Mouse (Mus musculus) heart, adult 2 months (tissue): ENCODE results near the gene Cfap298. TPM values are rescaled to one million over a fixed set of nuclear protein-coding genes. Genes with fewer than 3 reads are reported as not detected.
A peak's percentile ranks its signal among the peaks of the same experiment; 100 is the strongest.

Experiments
- DNase-seq, 2 experiments: peaks; one replicate each; pipeline ENCODE4 v3.0.0; 2021
- H3K27ac ChIP-seq: fragments of 200-600 bp; 2 replicates; pipeline ENCODE4 v1.8.1; 2022
- H3K27me3 ChIP-seq: fragments of 200-500 bp; 2 replicates; pipeline ENCODE4 v1.6.1; 2012; ENCODE audit warnings: mild to moderate bottlenecking, low read length, inconsistent platforms, mixed read lengths; ENCODE audit not compliant: control insufficient read depth, insufficient read depth
- H3K36me3 ChIP-seq: fragments of 200-500 bp; 2 replicates; pipeline ENCODE4 v1.6.1; 2012; ENCODE audit warnings: low read length, inconsistent platforms; ENCODE audit not compliant: control insufficient read depth, insufficient read depth
- H3K4me1 ChIP-seq: fragments of 200-500 bp; 2 replicates; pipeline ENCODE4 v1.6.1; 2011; ENCODE audit warnings: low read length; ENCODE audit not compliant: control insufficient read depth, insufficient read depth
- H3K4me3 ChIP-seq: fragments of 200-600 bp; 2 replicates; pipeline ENCODE4 v1.8.1; 2022
- H3K79me2 ChIP-seq: fragments of 200-500 bp; replicated peaks from 2 replicates; pipeline ENCODE4 v1.6.1; 2012; ENCODE audit warnings: mild to moderate bottlenecking, inconsistent platforms, low read length, moderate library complexity, mixed read lengths; ENCODE audit not compliant: control insufficient read depth, insufficient read depth
- H3K9ac ChIP-seq: fragments of 200-500 bp; 2 replicates; pipeline ENCODE4 v1.6.1; 2012; ENCODE audit warnings: low read depth, mild to moderate bottlenecking, control low read depth, inconsistent platforms, low read length, mixed read lengths
- CTCF ChIP-seq: fragments of 200-600 bp; IDR thresholded peaks from 2 replicates; pipeline ENCODE4 v1.8.1; 2022; ENCODE audit warnings: antibody characterized with exemption, mild to moderate bottlenecking, moderate library complexity
- EP300 ChIP-seq: fragments of 200-500 bp; IDR thresholded peaks from 2 replicates; pipeline ENCODE4 v1.6.1; 2011; ENCODE audit warnings: low read depth, low read length, control low read depth; ENCODE audit not compliant: insufficient read depth
- POLR2A ChIP-seq: fragments of 200-500 bp; IDR thresholded peaks from 2 replicates; pipeline ENCODE4 v1.6.1; 2011; ENCODE audit warnings: mild to moderate bottlenecking, low read depth, low read length, control low read depth; ENCODE audit not compliant: insufficient read depth
- WGBS: fragments of 180-500 bp; shearing (Covaris S2); methylation state at CpG from one replicate; pipeline ENCODE4 v1.1.7; 2018; 5-methylcytosine and 5-hydroxymethylcytosine counted together
- intact Hi-C: fragments of 180-260 bp; cut with DNase I; formaldehyde crosslinking; loops from one replicate; pipeline ENCODE4 v1.15.1; 2025
- polyA plus RNA-seq: library from polyadenylated mRNA; depleted of rRNA; stranded (reverse); fragments of >200 nt; gene quantifications from 2 replicates; pipeline ENCODE4 v1.2.3, GENCODE M21; 2012
- total RNA-seq, 2 experiments: library from RNA; stranded (reverse); gene quantifications; 2 replicates each; pipeline ENCODE4 v1.2.3; 2021

Gene Cfap298
- total and polyA plus RNA-seq, 3 experiments = 8.2 to 27.5 (median 24.2) TPM

GRCm38 (mm10) chr16:90941246-90941645, 6.3 kb upstream of the Cfap298 start:
- Histone ChIP-seq H3K4me1 (no peaks in the 10 kb centered on the region), H3K27me3 (no peaks in the 10 kb centered on the region), H3K4me3 (no peak overlapping the region), H3K27ac (no peak overlapping the region), H3K79me2 (no peaks in the 10 kb centered on the region), H3K9ac (no peak overlapping the region), H3K36me3 (no peaks in the 10 kb centered on the region)
- no peak for TF ChIP-seq EP300
- no peak for TF ChIP-seq CTCF
- TF ChIP-seq POLR2A = no peak
- DNase-seq = no peak
- intact Hi-C loops = no loop called here
- 92% methylated on average over 7 of the region's 7 CpGs for WGBS

GRCm38 (mm10) chr16:90934193-90934686, 674 bp downstream of the Cfap298 start:
- Histone ChIP-seq H3K79me2 (no peaks in the 10 kb centered on the region), H3K27ac (peak overlapping the region; percentile 92), H3K27me3 (no peaks in the 10 kb centered on the region), H3K9ac (peak overlapping the region; percentile 83), H3K4me3 (peak overlapping the region; percentile 90), H3K36me3 (no peaks in the 10 kb centered on the region), H3K4me1 (no peaks in the 10 kb centered on the region)
- 1% methylated on average over 38 of the region's 38 CpGs for WGBS
- intact Hi-C loops = loop anchor here (5.0 kb wide), 1 partner anchor 122 kb away; the partner anchor contains the start of gene Urb1
- peak; percentile 15; the same call in 1 of the 2 replicates for TF ChIP-seq POLR2A
- TF ChIP-seq CTCF = no peak
- TF ChIP-seq EP300 = no peak
- DNase-seq = no peak

GRCm38 (mm10) chr16:90933534-90934176, 1.3 kb downstream of the Cfap298 start:
- TF ChIP-seq CTCF (no peak), POLR2A (no peak), EP300 (no peak)
- no peaks in the 10 kb centered on the region for H3K79me2 ChIP-seq
- no peak for DNase-seq
- H3K9ac ChIP-seq = peak overlapping the region; percentile 83
- 26% methylated on average over 13 of the region's 13 CpGs for WGBS
- H3K27ac ChIP-seq = peak overlapping the region; percentile 92
- H3K36me3 ChIP-seq = no peaks in the 10 kb centered on the region
- no peaks in the 10 kb centered on the region for H3K27me3 ChIP-seq
- H3K4me1 ChIP-seq = no peaks in the 10 kb centered on the region
- intact Hi-C loops = loop anchor here (5.0 kb wide), 1 partner anchor 121 kb away; the partner anchor contains the start of gene Urb1
- H3K4me3 ChIP-seq = peak overlapping the region; percentile 90

GRCm38 (mm10) chr16:90927446-90927845, 7.5 kb downstream of the Cfap298 start:
- Histone ChIP-seq H3K79me2 (no peaks in the 10 kb centered on the region), H3K27me3 (no peaks in the 10 kb centered on the region), H3K36me3 (no peaks in the 10 kb centered on the region), H3K4me1 (peaks cover 4% of the 10 kb centered on the region; the same call in 1 of the 2 replicates), H3K27ac (no peak overlapping the region), H3K9ac (no peak overlapping the region), H3K4me3 (no peak overlapping the region)
- intact Hi-C loops = loop anchor here (5.0 kb wide), 1 partner anchor 200 kb away; the partner anchor contains the start of gene Mis18a
- TF ChIP-seq POLR2A = no peak
- TF ChIP-seq EP300 = no peak
- TF ChIP-seq CTCF = no peak
- no peak for DNase-seq
- 89% methylated on average over 4 of the region's 4 CpGs for WGBS

GRCm38 (mm10) chr16:90925461-90925860, 9.5 kb downstream of the Cfap298 start:
- TF ChIP-seq CTCF = peak; percentile 91
- peak; percentile 67 for TF ChIP-seq EP300
- TF ChIP-seq POLR2A = no peak
- intact Hi-C loops = loop anchor here (2.0 to 5.0 kb wide), 2 partner anchors 97 to 198 kb away; partner anchors contain the start of gene Mis18a
- peak; percentile 67 to 77 for DNase-seq
- Histone ChIP-seq H3K79me2 (no peaks in the 10 kb centered on the region), H3K4me1 (peaks cover 4% of the 10 kb centered on the region; the same call in 1 of the 2 replicates), H3K27ac (peak overlapping the region; percentile 52), H3K9ac (no peak overlapping the region), H3K27me3 (no peaks in the 10 kb centered on the region), H3K4me3 (no peak overlapping the region), H3K36me3 (no peaks in the 10 kb centered on the region)
- 24% methylated on average over 5 of the region's 5 CpGs for WGBS
